Mouse (Mus musculus) lung, postnatal 0 days (tissue): ENCODE data around the gene Ube2f. TPM values are rescaled to one million over a fixed set of nuclear protein-coding genes. Genes with fewer than 3 reads are reported as not detected.

ENCODE experiments used
- ATAC-seq: fragments of 200-750 bp; cut with Nextera tagmentation; 2 replicates; pipeline ENCODE4 v1.8.0; 2017; ENCODE audit warnings: moderate library complexity
- DNase-seq: peaks from one replicate; pipeline ENCODE4 v3.0.0-alpha.2; 2016; ENCODE audit warnings: low spot score
- H3K27ac ChIP-seq: fragments of 300-500 bp; sonication (generic); 2 replicates; pipeline ENCODE4 v1.5.1; 2014; ENCODE audit warnings: antibody characterized with exemption, mild to moderate bottlenecking, low read length, mixed read lengths
- H3K27me3 ChIP-seq: fragments of 300-500 bp; sonication (generic); replicated peaks from 2 replicates; pipeline ENCODE4 v1.6.1; 2014; ENCODE audit warnings: low read length, mixed read lengths; ENCODE audit not compliant: insufficient read depth
- H3K36me3 ChIP-seq: fragments of 300-500 bp; sonication (generic); 2 replicates; pipeline ENCODE4 v1.6.1; 2014; ENCODE audit warnings: low read length, mixed read lengths; ENCODE audit not compliant: insufficient read depth
- H3K4me1 ChIP-seq: fragments of 300-500 bp; sonication (generic); 2 replicates; pipeline ENCODE4 v1.6.1; 2014; ENCODE audit warnings: antibody characterized with exemption, low read depth, low read length, mixed read lengths; ENCODE audit not compliant: insufficient read depth
- H3K4me2 ChIP-seq: fragments of 300-500 bp; sonication (generic); replicated peaks from 2 replicates; pipeline ENCODE4 v1.6.1; 2014; ENCODE audit warnings: low read depth, mild to moderate bottlenecking, low read length, moderate library complexity, mixed read lengths
- H3K4me3 ChIP-seq: fragments of 300-500 bp; sonication (generic); 2 replicates; pipeline ENCODE4 v1.5.1; 2014; ENCODE audit warnings: low read depth, low read length
- H3K9ac ChIP-seq: fragments of 300-500 bp; sonication (generic); replicated peaks from 2 replicates; pipeline ENCODE4 v1.6.1; 2014; ENCODE audit warnings: low read depth, mild to moderate bottlenecking
- H3K9me3 ChIP-seq: fragments of 300-500 bp; sonication (generic); 2 replicates; pipeline ENCODE4 v1.6.1; 2016; ENCODE audit warnings: low read length, mixed read lengths
- CTCF ChIP-seq: IDR thresholded peaks from 2 replicates; pipeline ENCODE4 v1.5.1; 2016; ENCODE audit warnings: antibody characterized with exemption, mild to moderate bottlenecking
- EP300 ChIP-seq: IDR thresholded peaks from 2 replicates; pipeline ENCODE4 v1.6.1; 2016; ENCODE audit warnings: antibody characterized with exemption, mild to moderate bottlenecking, control low read depth
- WGBS: fragments of 180-500 bp; shearing (Covaris S2); extraction: QIAGEN DNeasy Blood & Tissue Kit; methylation state at CpG from one replicate; pipeline ENCODE4 v1.1.7; 2014; 5-methylcytosine and 5-hydroxymethylcytosine counted together
- polyA plus RNA-seq: library from polyadenylated mRNA; unstranded; fragments of >200 nt; fragmentation: Nextera tagmentation; extraction: Ambion mirVana; gene quantifications from 2 replicates; pipeline ENCODE4 v1.2.1, GENCODE M21; 2015

The Ube2f gene
- polyA plus RNA-seq, 1 experiment from 2014 or later = 55.5 TPM

DNA sequence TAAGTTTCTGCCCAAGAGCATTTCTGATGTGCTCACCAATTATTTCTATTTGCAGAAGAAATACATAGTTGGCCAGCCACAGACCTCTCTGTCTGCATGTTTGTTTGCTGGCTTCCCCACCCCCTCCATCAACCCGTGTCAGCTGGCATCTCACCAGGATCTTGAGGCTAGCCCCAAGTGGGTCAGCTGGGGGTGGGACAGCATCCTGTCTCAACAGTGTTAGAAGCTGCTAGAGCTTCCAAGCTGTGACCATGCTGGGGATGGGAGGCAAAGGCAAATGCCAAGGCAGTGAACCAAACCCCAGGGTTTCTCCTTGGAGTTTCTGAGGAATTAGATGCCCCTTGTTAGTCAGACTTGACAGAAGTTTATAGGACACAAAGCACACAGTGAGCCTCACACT, 34.1 kb upstream of the Ube2f start:
- no peak overlapping the region for H3K9ac ChIP-seq
- H3K4me3 ChIP-seq = no peak overlapping the region
- no peak overlapping the region for H3K27ac ChIP-seq
- no peaks in the 10 kb centered on the region for H3K36me3 ChIP-seq
- DNase-seq (no peak), ATAC-seq (peak; percentile 47; the same call in 1 of the 2 replicates)
- no peak for TF ChIP-seq CTCF
- TF ChIP-seq EP300 = no peak
- WGBS = 12% methylated on average over 1 of the region's 1 CpGs
- no peaks in the 10 kb centered on the region for H3K4me1 ChIP-seq
- H3K27me3 ChIP-seq = no peaks in the 10 kb centered on the region
- no peaks in the 10 kb centered on the region for H3K9me3 ChIP-seq
- no peak overlapping the region for H3K4me2 ChIP-seq

DNA sequence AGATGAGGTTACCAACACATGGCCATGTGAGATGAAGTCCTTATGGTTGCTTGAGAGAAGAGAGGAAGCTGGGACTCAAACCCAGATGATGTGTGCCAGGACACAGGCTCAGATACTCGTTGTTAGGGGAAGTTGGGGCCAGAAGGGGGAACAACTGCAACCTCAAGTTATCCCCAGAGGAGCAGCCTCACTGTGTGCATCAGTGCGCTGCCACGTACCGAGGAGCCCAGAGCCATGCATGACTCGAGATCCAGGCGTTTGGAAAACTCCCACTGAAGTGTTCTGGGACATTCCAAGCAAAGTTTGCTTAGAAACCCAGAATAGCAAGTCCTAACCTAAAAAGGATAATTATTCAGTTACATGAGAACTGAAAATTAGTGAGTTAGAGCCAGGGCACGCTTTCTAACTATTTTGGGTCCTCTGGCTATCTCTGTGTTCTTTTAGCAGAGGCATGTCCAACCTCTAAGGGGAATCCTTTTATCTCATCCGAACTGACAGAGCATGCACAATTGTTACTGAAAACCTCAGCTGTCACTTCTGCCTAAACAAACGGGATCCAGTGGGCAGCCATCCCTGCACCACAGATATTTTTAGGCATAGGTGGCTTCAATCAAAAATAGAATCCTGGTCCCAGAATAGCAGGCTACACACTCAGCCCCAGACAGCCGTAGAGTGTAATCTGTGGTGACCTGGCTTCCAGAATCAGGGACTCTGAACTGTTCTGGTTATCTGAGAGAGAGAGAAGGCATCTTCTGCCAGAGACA, 33.4 kb upstream of the Ube2f start:
- TF ChIP-seq CTCF (no peak), EP300 (no peak)
- DNase-seq (no peak), ATAC-seq (peak; percentile 37; the same call in 1 of the 2 replicates)
- no peaks in the 10 kb centered on the region for H3K4me1 ChIP-seq
- no peaks in the 10 kb centered on the region for H3K36me3 ChIP-seq
- H3K9ac ChIP-seq = no peak overlapping the region
- 41% methylated on average over 10 of the region's 10 CpGs for WGBS
- H3K27me3 ChIP-seq = no peaks in the 10 kb centered on the region
- H3K4me3 ChIP-seq = no peak overlapping the region
- H3K27ac ChIP-seq = no peak overlapping the region
- no peak overlapping the region for H3K4me2 ChIP-seq
- H3K9me3 ChIP-seq = no peaks in the 10 kb centered on the region

DNA sequence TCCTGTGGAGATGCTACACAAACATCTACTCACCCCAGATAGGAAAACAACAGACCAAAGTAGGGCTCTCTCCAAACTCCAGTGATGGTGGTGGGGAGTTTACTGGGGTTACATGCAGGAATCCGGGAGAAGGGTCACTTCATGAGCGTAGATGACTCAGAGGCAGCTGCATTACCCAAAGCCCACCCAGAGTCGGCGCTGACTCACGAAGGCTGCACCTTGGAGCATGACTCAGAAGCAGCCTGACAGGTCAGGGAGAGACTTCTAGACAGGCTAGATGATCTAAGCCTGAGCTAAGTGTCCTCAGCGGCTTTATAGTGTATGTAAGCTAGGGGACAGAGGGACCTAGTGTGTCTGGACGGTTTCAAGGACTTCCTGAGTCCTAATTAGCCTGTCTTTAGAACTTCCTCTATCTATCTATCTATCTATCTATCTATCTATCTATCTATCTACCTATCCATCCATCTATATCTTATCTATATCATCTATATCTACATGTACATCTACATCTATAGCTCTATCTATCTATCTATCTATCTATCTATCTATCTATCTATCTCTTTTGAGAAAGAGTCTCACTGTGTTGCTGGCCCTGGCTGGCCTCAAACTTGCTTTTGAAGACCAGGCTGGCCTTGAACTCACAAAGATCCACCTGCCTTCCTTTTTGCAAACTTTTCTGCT, 30.3 kb upstream of the Ube2f start:
- Histone ChIP-seq H3K27me3 (no peaks in the 10 kb centered on the region), H3K4me3 (no peak overlapping the region), H3K9ac (no peak overlapping the region), H3K4me2 (no peak overlapping the region), H3K4me1 (no peaks in the 10 kb centered on the region), H3K9me3 (no peaks in the 10 kb centered on the region), H3K27ac (no peak overlapping the region), H3K36me3 (no peaks in the 10 kb centered on the region)
- WGBS = 83% methylated on average over 7 of the region's 7 CpGs
- no peak for DNase-seq
- ATAC-seq = no peak
- TF ChIP-seq CTCF = no peak
- TF ChIP-seq EP300 = no peak

DNA sequence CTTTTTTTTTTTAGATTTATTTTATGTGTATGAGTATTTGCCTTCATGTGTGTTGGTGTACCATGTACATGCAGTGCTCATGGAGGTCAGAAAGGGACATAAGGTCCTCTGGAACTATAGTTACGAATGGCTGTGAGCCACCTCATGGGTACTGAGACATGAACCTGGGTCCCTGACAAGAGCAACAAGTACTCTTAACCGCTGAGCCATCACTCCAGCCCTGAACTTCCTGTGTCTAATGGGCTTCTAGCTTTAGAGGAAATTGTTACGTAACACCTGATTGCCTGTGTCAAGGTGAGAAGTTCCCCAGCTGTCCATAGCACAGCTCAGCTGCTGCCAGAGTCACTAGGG, 29.8 kb upstream of the Ube2f start:
- Histone ChIP-seq H3K4me1 (no peaks in the 10 kb centered on the region), H3K36me3 (no peaks in the 10 kb centered on the region), H3K27me3 (no peaks in the 10 kb centered on the region), H3K4me3 (no peak overlapping the region), H3K4me2 (no peak overlapping the region), H3K9ac (no peak overlapping the region), H3K27ac (no peak overlapping the region), H3K9me3 (no peaks in the 10 kb centered on the region)
- ATAC-seq = no peak
- TF ChIP-seq CTCF (no peak), EP300 (no peak)
- peak; percentile 42 for DNase-seq
- 55% methylated on average over 3 of the region's 3 CpGs for WGBS

DNA sequence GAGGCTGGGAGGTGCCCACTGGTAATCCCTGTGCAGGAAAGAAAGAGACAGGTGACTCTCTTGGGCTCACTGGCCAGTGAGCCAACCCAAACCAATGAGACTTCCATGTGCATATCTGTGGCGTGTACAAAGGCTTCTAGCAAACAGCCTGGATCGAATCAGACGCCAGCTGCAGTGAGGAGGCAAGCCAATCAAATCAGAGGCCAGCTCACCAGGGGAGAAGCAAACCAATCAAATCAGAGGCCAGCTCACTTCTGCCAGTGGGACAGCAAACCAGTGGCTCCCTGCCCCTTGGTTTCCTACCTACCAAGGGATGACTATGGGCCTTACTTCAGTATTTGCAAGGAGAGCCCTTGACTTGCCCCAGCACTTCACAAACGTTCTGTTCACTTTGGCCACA, 23.5 kb upstream of the Ube2f start:
- Histone ChIP-seq H3K36me3 (no peaks in the 10 kb centered on the region), H3K27me3 (no peaks in the 10 kb centered on the region), H3K4me2 (no peak overlapping the region), H3K4me3 (no peak overlapping the region), H3K27ac (no peak overlapping the region), H3K9me3 (no peaks in the 10 kb centered on the region), H3K4me1 (no peaks in the 10 kb centered on the region), H3K9ac (no peak overlapping the region)
- 74% methylated on average over 4 of the region's 4 CpGs for WGBS
- no peak for DNase-seq
- ATAC-seq = no peak
- TF ChIP-seq EP300 (no peak), CTCF (no peak)

DNA sequence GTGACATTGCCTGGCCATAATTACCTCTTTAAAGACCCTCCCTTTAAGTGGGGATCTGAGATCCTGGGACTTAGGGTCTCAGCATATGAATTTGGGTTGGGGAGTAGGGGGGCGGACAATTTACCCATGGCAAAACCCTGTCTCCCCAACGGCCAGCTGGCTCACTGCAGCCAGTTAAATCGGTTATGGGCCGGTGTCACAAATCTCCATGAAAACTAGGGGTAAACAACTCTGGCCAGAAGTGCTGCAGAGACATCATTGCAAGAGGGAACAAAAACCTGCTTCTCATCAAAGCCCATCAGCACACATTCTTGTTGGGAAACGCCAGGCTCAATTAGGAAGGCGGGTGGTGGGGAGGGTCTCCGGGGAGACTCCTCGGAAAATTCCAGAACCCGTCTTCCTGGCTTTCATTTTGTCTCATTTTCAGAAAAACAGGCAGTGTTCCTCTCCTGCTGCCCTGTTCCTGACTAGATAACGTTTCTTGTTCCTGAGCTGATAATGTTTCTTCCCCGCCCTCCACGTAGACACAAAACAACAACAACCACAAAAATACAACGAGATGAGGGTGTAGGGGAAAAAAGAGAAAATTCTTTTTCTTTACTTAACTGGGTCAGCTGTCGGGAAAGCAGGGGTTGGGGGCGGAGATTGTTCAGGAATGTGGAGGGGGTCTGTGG, 22.6 kb upstream of the Ube2f start:
- H3K9me3 ChIP-seq = no peaks in the 10 kb centered on the region
- H3K4me2 ChIP-seq = no peak overlapping the region
- H3K9ac ChIP-seq = no peak overlapping the region
- no peaks in the 10 kb centered on the region for H3K27me3 ChIP-seq
- peak; percentile 22 for DNase-seq
- H3K27ac ChIP-seq = no peak overlapping the region
- H3K4me3 ChIP-seq = no peak overlapping the region
- no peak for TF ChIP-seq EP300
- no peak for TF ChIP-seq CTCF
- WGBS = 51% methylated on average over 15 of the region's 15 CpGs
- no peaks in the 10 kb centered on the region for H3K36me3 ChIP-seq
- no peak for ATAC-seq
- no peaks in the 10 kb centered on the region for H3K4me1 ChIP-seq
